Mouse (Mus musculus) urinary bladder, adult 18-20 months (tissue): ENCODE data around the gene Gorasp1.

ENCODE experiments used
- DNase-seq, 2 experiments: peaks; one replicate each; pipeline ENCODE4 v3.0.0; 2022; ENCODE audit warnings: low spot score in 2 of 2, mixed read lengths in 2 of 2

Gorasp1 gene

GRCm38 (mm10) chr9:119926497-119926896 is 10.9 kb downstream of the Gorasp1 start:
- no peak for DNase-seq

- DNase-seq = no peak
Observed at GRCm38 (mm10) chr9:119925729-119926128, 11.6 kb downstream of the Gorasp1 start.

DNA sequence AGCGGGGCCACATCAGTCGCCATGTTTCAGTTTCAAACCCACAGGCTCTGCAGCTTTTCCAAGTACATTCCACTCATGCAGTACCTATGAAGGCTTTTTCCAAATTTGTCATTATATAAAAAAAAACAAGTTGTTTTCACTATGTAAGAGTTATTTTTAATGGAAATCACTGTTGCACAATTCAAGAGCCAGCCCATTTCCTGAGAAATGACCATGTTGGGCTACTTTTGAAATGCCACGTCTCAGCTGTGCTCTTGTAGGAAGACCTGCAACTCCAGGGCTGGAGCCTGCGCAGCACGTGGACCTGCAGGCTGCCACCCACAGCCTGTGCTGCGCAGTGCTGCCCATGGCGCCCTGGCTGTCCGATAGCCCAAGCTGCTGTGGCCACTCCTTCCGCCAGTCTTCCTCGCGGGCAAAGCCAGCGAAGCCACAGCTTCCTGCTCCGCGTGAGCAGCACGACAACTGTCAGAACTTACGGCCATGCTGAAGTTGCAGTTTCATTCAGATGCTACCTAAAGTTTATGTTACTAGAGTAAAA is 12.2 kb downstream of the Gorasp1 start:
- DNase-seq = no peak

GRCm38 (mm10) chr9:119923462-119923861 is 13.9 kb downstream of the Gorasp1 start:
- no peak for DNase-seq

DNA sequence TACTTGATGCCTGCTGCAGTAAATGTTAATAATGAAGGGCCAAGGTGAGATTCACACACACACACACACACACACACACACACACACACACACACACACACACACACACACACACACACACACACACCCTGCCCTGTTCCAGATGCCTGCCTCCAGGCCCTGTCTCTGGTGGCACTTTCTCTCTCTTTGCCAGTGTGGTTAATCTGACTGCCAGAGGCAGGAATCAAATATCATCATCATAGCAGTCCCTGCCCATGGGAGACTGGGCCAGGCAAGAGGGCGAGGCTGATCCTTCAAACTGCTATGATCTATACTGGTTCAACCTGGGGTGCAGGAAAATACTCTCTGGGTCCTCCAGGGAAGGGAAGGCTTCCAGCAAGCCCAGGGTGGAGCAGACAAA is 17.5 kb downstream of the Gorasp1 start:
- no peak for DNase-seq

DNA sequence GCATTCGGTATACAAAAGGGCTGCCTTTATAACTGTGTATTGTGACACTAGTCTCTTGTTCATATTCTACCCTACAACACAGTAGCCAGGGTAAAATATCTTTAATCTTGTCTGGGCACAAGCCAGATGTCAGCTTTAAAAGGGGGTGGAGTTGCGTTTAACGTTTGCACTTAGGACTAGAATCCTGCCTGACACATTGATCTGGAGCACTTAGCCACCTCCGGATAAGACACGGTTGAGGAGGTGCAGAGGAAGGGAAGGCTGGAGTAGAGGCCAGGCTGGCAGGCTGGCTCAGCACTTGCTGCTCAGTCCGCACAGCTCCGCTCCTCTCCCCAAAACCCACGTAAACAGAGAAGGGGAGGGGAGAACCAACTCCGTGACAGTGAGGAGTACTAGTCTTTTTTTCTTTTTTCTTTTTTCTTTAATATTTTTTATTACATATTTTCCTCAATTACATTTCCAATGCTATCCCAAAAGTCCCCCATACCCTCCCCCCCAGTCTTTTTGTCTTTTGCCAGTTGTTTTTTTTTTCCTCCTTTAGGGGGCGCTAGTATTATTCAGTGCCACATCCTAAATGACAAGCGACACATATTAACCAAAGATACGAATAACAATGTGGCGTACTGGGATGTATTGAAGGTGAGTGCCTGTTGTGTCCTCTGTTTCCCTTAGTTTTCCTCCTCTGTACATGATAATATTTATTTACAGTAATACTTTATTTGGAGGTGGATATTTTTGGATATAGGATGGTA is 24.1 kb downstream of the Gorasp1 start:
- DNase-seq = no peak

DNA sequence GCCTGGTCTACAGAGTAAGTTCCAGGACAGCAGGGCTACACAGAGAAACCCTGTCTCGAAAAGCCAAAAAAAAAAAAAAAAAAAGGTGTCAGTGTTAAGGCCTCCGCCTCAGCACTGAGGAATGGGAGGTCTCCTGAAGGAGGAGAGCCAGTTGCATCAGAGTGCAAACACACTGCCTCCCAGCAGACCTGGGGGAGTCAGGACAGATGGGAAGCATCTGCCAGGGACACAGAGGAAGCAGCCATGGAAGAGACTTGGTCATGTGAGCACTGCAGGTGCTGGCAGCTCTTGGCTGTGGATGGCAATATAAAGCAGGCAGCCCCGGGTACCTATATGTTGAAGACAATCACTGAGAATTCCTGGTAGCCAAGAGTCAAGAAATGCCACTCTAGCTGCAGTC is 27.4 kb downstream of the Gorasp1 start:
- no peak for DNase-seq

GRCm38 (mm10) chr9:119908708-119909107 is 28.7 kb downstream of the Gorasp1 start:
- no peak for DNase-seq

- no peak for DNase-seq
Observed at GRCm38 (mm10) chr9:119902410-119903151, 34.8 kb downstream of the Gorasp1 start.

DNA sequence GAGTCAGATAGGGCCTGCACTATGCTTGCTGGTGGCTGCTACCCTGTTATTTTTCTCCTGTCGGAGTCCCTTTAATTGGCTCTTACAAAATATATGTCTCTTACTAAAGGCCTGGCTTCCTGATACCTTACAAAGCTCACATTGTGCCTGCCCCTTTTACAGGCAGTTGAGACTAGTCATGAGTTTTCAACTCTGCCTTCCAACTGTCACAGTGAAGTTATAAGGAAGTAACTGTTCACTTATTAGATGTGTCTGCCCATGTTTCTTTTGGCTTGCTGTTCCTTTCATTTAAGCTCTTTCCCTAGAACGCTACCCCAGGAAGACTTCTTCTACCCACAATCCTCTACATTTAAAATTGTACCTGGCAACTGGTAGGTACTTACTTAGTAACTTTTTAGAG is 37.9 kb downstream of the Gorasp1 start:
- DNase-seq = no peak

DNA sequence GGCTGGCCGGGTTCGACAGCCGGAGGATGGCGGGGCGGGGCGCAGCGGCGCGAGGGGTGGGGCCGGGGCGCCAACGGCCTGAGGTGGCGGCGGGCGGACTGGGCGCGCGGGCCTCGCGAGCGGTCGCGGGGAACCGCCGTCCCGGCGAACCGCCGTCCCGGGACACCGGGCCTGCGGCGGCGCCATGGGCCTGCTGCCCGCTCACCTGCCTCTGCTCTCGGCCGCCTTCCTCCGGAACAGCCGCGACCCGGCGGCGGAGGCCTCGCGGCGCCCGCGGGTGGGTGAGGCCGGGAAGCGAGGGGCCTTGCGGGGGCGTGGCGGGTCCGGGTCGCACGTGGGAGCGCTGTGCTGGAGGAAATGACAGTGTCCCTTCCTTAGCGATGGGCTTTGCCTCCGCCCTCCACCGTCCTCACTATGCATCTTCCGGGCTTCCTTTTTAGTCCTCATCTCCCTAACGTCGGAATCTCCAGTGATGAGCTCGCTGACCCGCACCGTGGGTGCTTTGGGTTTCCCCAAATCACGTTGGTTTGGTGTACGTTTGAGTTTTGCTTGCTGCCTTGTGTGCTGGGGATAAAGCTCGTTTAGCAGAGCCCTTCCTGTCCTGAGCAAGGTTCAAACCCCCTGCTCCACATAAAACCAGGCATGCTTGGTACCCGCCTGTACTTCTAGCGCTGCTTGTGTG is 42.2 kb downstream of the Gorasp1 start:
- DNase-seq = peak in 1 of 2 experiments; percentile 10

DNA sequence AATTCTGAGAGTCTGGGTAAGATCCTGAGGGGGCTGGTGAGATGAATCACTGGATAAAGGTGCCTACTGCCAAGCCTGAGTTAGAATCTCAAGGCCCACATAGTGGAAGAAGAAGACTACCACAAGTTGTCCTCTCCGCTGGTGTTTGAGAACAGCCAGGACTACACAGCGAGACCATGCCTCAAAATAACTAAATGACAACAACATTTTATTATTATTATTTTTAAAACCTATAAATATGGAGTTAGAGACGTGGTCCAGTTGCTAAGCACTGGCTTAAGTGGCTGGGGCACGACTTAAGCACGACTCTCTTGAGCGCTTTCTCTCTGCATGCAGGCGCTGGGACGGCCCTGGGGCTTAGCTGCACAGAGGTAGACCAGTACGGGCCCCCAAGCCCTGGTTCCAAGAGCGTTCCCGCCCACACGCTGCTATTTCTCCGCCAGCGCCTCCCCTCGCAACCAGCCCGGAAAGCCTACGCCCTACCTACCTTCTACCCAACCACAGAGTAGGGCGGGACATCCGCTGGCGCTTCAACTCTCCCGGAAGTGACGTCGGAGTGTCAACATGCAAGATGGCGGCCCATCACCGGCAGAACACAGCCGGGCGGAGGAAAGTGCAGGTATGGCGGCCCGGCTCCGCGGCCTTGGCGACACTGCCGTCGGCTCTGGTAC is 42.9 kb downstream of the Gorasp1 start, which contains the start of gene Wdr48:
Wdr48 (plus strand) TSS at position 540 of the 671 bp plus-strand sequence.
- peak; percentile 94 for DNase-seq

DNA sequence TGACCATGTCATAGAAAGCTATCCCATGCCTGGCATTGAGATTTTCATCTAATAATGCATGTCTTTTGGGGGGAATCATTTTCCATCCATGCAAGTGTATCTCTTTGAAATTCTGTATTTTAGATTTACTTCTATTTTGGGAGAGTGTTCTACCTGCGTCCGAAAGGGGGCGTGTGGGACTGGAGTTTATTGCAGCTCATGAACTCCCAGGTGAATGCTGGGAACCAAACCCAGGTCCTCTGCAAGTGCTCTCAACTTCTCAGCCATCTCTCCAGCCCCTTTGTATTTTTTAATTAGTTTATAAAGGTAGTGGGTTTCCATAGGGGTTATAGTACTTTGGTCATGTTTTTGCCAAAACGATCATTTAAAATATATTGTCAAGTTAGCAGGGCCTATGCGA is 43.5 kb downstream of the Gorasp1 start:
- DNase-seq = no peak

GRCm38 (mm10) chr9:119890692-119891091 is 46.7 kb downstream of the Gorasp1 start:
- no peak for DNase-seq

DNA sequence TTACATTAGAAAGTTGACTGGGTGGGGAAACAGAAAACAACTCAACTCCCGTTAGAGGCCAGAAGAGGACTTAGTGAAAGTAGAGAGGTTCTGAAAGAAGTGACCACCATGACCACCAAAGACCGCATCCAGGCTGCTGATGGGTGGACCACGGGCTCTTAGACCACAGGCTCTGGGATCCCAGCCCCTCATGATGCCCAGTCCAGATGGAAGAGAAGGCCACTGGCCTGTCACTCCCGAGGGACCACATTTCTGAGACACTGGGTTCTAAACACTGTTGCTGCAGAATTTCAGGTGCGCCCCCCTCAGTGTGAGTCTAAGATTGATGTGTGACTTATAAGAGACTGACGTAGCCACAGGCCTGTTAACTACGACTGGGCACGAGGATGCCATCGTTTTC is 47.9 kb downstream of the Gorasp1 start:
- no peak for DNase-seq

- no peak for DNase-seq
Observed at GRCm38 (mm10) chr9:119888843-119889246, 48.5 kb downstream of the Gorasp1 start.

GRCm38 (mm10) chr9:119887144-119887901 is 50.0 kb downstream of the Gorasp1 start:
- no peak for DNase-seq
